Mouse (Mus musculus) ovary, postnatal 10 days (tissue): ENCODE results near the gene Dcun1d1.

Source experiments
- DNase-seq: peaks from one replicate; pipeline ENCODE4 v3.0.0; 2022; ENCODE audit warnings: low spot score

Gene Dcun1d1

GRCm38 (mm10) chr3:35931359-35931758 lies 5.9 kb downstream of the Dcun1d1 start:
- no peak for DNase-seq

GRCm38 (mm10) chr3:35929831-35930230 lies 7.4 kb downstream of the Dcun1d1 start:
- DNase-seq: no peak

GRCm38 (mm10) chr3:35929406-35929805 lies 7.8 kb downstream of the Dcun1d1 start:
- DNase-seq: no peak

- no peak for DNase-seq
These were observed 11.4 kb downstream of the Dcun1d1 start for GRCm38 (mm10) chr3:35925852-35926251.

- DNase-seq: no peak
These were observed 13.2 kb downstream of the Dcun1d1 start for GRCm38 (mm10) chr3:35924007-35924406.

- DNase-seq: no peak
These were observed 13.8 kb downstream of the Dcun1d1 start for GRCm38 (mm10) chr3:35923495-35923894.

GRCm38 (mm10) chr3:35922522-35922921 lies 14.7 kb downstream of the Dcun1d1 start:
- no peak for DNase-seq

- DNase-seq: no peak
These were observed 19.0 kb downstream of the Dcun1d1 start for GRCm38 (mm10) chr3:35918229-35918628.

GRCm38 (mm10) chr3:35908982-35909680 lies 28.1 kb downstream of the Dcun1d1 start:
- DNase-seq: no peak

- DNase-seq: no peak
These were observed 36.6 kb downstream of the Dcun1d1 start for GRCm38 (mm10) chr3:35900555-35901204.

- DNase-seq: no peak
These were observed 38.1 kb downstream of the Dcun1d1 start for GRCm38 (mm10) chr3:35899109-35899508.

- DNase-seq: no peak
These were observed 39.3 kb downstream of the Dcun1d1 start for GRCm38 (mm10) chr3:35897900-35898299.

- DNase-seq: no peak
These were observed 44.1 kb downstream of the Dcun1d1 start for GRCm38 (mm10) chr3:35893156-35893555.

GRCm38 (mm10) chr3:35891123-35891522 lies 46.1 kb downstream of the Dcun1d1 start:
- DNase-seq: no peak

- DNase-seq: no peak
These were observed 47.7 kb downstream of the Dcun1d1 start for GRCm38 (mm10) chr3:35889531-35889930.

GRCm38 (mm10) chr3:35883267-35883666 lies 54.0 kb downstream of the Dcun1d1 start:
- no peak for DNase-seq

- no peak for DNase-seq
These were observed 87.9 kb downstream of the Dcun1d1 start for GRCm38 (mm10) chr3:35849326-35849725.
